ENCODE assay signal across 8 mouse cellular contexts in the genomic region with DNA sequence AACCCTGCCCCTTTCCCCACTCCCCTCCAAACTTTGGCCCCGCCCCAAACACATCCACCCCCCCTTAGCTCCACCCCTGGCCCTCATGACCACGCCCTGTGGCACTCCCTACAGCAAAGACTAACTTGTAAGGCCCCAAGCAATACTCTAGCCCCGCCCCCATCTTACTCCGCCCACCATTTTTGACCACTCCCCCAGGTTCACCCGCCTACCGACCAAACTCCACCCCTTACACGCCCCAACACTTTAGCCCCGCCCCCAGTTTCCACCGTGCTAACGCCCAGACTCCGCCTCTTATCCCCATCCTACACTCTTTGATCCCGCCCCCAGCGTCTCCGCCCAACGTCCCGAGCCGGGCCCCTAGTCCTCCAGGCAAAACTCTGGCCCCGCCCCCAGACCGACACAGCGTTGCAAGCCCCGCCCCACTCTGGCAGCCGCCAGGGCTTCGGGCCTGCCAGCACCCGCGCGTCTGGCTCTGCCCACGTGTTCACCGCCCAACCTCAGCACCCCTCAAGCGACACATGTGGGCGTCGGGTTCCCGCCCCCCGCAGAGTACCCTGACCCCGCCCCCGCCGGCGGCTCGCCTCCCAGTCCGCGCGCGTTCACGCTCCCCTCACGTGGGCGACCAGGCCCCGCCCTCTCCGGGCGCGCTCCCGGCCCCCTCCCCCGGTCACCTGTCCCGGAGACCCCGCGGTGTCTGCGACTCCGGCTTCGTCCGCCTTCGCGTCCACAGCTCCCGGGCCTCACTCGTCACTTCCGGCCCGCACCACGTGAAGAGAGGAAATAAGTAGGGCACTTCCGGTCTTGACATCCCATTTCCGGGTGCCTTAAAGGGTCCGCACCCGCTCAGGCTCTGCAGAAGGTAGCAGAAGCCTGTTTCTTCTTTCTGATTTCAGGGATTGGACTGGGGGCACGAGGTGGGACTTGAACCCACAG. TPM values are rescaled to one million over a fixed set of nuclear protein-coding genes. Genes with fewer than 3 reads are reported as not detected.
DNase-seq lines count a peak whose midpoint lies in the region; ATAC-seq lines count a peak whose summit lies in the region.

Gene Ccdc9 (minus strand): TSS at position 770 of the 936 bp plus-strand sequence.

- H3K4me3 ChIP-seq in intestine, embryonic 14.5 days (ENCODE audit: low read depth, low read length), result peak within 1 kb of the TSS; percentile 68

- peaks cover 31% of the 10 kb centered on the region for H3K36me3 ChIP-seq in intestine, embryonic 14.5 days (ENCODE audit: control insufficient read depth, insufficient read depth, low read length)

- peak; percentile 91 for ATAC-seq in intestine, embryonic 14.5 days (replicated peaks; ENCODE audit: low FRiP score, low TSS enrichment, low read depth)

- peak within 1 kb of the TSS; percentile 98 for H3K27ac ChIP-seq in intestine, embryonic 14.5 days (ENCODE audit: low read depth)

- under 1% methylated on average over 67 of the region's 70 CpGs for WGBS in intestine, embryonic 14.5 days

- H3K9ac ChIP-seq in intestine, embryonic 14.5 days (ENCODE audit: low read length), result peak within 1 kb of the TSS; percentile 78

- intact Hi-C loops in left cerebral cortex, postnatal 14 days (cut with DNase I), result no loop called here

- H3K4me2 ChIP-seq in intestine, embryonic 14.5 days (ENCODE audit: low read length), result peak within 1 kb of the TSS; percentile 60

- H3K4me1 ChIP-seq in intestine, embryonic 14.5 days (replicated peaks; ENCODE audit: control insufficient read depth, insufficient read depth, low read length), result peaks cover 6% of the 10 kb centered on the region; the same call in 1 of the 2 replicates

- H3K27me3 ChIP-seq in intestine, embryonic 14.5 days (replicated peaks; ENCODE audit: control insufficient read depth, insufficient read depth, low read length), result no peaks in the 10 kb centered on the region

- no peaks in the 10 kb centered on the region for H3K9me3 ChIP-seq in intestine, embryonic 14.5 days (ENCODE audit: control insufficient read depth, low read length)

- peak; percentile 100 for DNase-seq in adrenal gland, adult (ENCODE audit: inconsistent age in 2 of 2, low spot score in 1 of 2)
- DNase-seq in embryo, embryonic 10.5 days (ENCODE audit: low spot score), result peak; percentile 100
- DNase-seq in gastrocnemius, postnatal 25 days, result peak; percentile 99
- peak; percentile 100 for DNase-seq in intestine, embryonic 14.5 days (ENCODE audit: low spot score)
- peak; percentile 99 for DNase-seq in left cerebral cortex, postnatal 14 days (ENCODE audit: low spot score in 2 of 2)
- DNase-seq in mesoderm, embryonic 11.5 days (ENCODE audit: low read depth, low spot score), result peak; percentile 99
- peak; percentile 98 for DNase-seq in right cerebral cortex, postnatal 36 days (ENCODE audit: low spot score in 2 of 2)
- peak; percentile 99 for DNase-seq in yolk sac, embryonic 10.5 days (ENCODE audit: low spot score)

RNA-seq across cellular contexts. Expression of gene Ccdc9, which starts in this region (rescaled TPM):
- total RNA-seq in gastrocnemius, postnatal 25 days (2021), result 10 to 100 TPM; 29.1 to 36.9 TPM
- polyA plus RNA-seq in intestine, embryonic 14.5 days (2014; fragmentation: Nextera tagmentation; extraction: Ambion mirVana), result 14.4 and 19.0 TPM in 2 replicates
- total RNA-seq in left cerebral cortex, postnatal 14 days (2021), result 10 to 100 TPM; 85.2 to 87.3 TPM

Comparison
In these comparisons a context has a peak if more than half of its experiments do, and no peak if none do; other contexts are left out.
1. Peak in every context shown above with its lines: DNase-seq, ATAC-seq, H3K4me3 ChIP-seq and H3K27ac ChIP-seq.